23 mouse cellular contexts compared by ENCODE assay signal in genomic region chr2:27032361-27032760, GRCm38 (mm10). TPM values are rescaled to one million over a fixed set of nuclear protein-coding genes. Genes with fewer than 3 reads are reported as not detected.
DNase-seq lines count a peak whose midpoint lies in the region; ATAC-seq and TF ChIP-seq lines count a peak whose summit lies in the region.
"Had no signal": no experiment of that assay in that cellular context is flagged by ENCODE, and none has a peak within 500 bp of the region (broad histone marks: within the 10 kb centered on the region; RNA-seq: fewer than 3 reads in every experiment).

No protein-coding gene starts in this region.

- TF ChIP-seq POLR2A in CH12.LX (IDR thresholded peaks at IDR 0.05; ENCODE audit: low read depth, low read length): no peak

- no peaks in the 10 kb centered on the region for H3K4me1 ChIP-seq in kidney, postnatal 0 days (replicated peaks; ENCODE audit: insufficient read depth, low read length)
- no peaks in the 10 kb centered on the region for H3K4me1 ChIP-seq in kidney, embryonic 16.5 days (ENCODE audit: insufficient read depth, low read length)
- H3K4me1 ChIP-seq in midbrain, embryonic 11.5 days (ENCODE audit: control insufficient read depth, insufficient read depth, low read length): peaks cover 6% of the 10 kb centered on the region; the same call in 1 of the 2 replicates
- H3K4me1 ChIP-seq in midbrain, embryonic 16.5 days (ENCODE audit: control insufficient read depth, insufficient read depth, low read length): peaks cover 5% of the 10 kb centered on the region
- H3K4me1 ChIP-seq in CH12.LX (ENCODE audit: control insufficient read depth in 1 of 2, insufficient read depth in 2 of 2): peaks cover 27 to 53% of the 10 kb centered on the region in 2 experiments
- 0 out of 2 replicates have a peak, but pooled peaks cover 2% of the 10 kb centered on the region for H3K4me1 ChIP-seq in stomach, postnatal 0 days (replicated peaks; ENCODE audit: control insufficient read depth, insufficient read depth)

- TF ChIP-seq CTCF in kidney, postnatal 0 days (IDR thresholded peaks at IDR 0.05; ENCODE audit: low read depth): peak; percentile 32; the same call in 1 of the 2 replicates
- peak in 1 of 2 experiments; percentile 52; a peak in 2 of 4 replicates for TF ChIP-seq CTCF in CH12.LX (conservative IDR thresholded peaks at IDR 0.05 in 1 of 2, IDR thresholded peaks at IDR 0.05 in 1 of 2; ENCODE audit: low read depth in 2 of 2, low read length in 2 of 2)
- TF ChIP-seq CTCF in stomach, postnatal 0 days (IDR thresholded peaks at IDR 0.05; ENCODE audit: low read depth): peak; percentile 47

- no peak overlapping the region for H3K27ac ChIP-seq in kidney, postnatal 0 days
- H3K27ac ChIP-seq in kidney, embryonic 16.5 days (ENCODE audit: low read length): no peak overlapping the region
- no peak overlapping the region for H3K27ac ChIP-seq in midbrain, embryonic 11.5 days (ENCODE audit: low read depth, low read length)
- no peak overlapping the region for H3K27ac ChIP-seq in midbrain, embryonic 16.5 days (ENCODE audit: low read length)
- H3K27ac ChIP-seq in CH12.LX (ENCODE audit: insufficient read depth, low read depth): no peak overlapping the region
- H3K27ac ChIP-seq in stomach, postnatal 0 days (replicated peaks): no peak overlapping the region
- H3K27ac ChIP-seq: embryonic facial prominence, embryonic 12.5 days; heart, adult 2 months; heart, embryonic 15.5 days; hindbrain, embryonic 10.5 days; hindbrain, embryonic 14.5 days had no signal

- DNase-seq in kidney, postnatal 0 days (ENCODE audit: low spot score): peak; percentile 16
- DNase-seq in midbrain, embryonic 11.5 days (ENCODE audit: low spot score, missing footprints): peak; percentile 12
- DNase-seq in CH12.LX (ENCODE audit: extremely low read depth): no peak
- DNase-seq in stomach, postnatal 0 days (ENCODE audit: low spot score): no peak
- DNase-seq in heart, postnatal 14 days: no peak
- DNase-seq: adrenal gland, adult 8-10 months; cerebellum, adult 11-12 months; cerebellum, adult 9-10 months; cerebellum, postnatal 25 days; gastrocnemius, postnatal 14 days; heart, adult 2 months had no signal

- no peak overlapping the region for H3K4me2 ChIP-seq in kidney, postnatal 0 days (ENCODE audit: low read length)
- H3K4me2 ChIP-seq in kidney, embryonic 16.5 days (replicated peaks; ENCODE audit: low read depth, low read length): no peak overlapping the region
- H3K4me2 ChIP-seq in midbrain, embryonic 11.5 days: no peak overlapping the region
- H3K4me2 ChIP-seq in midbrain, embryonic 16.5 days (ENCODE audit: low read length): no peak overlapping the region
- no peak overlapping the region for H3K4me2 ChIP-seq in CH12.LX (ENCODE audit: insufficient read depth, low read depth, poor library complexity, severe bottlenecking)
- no peak overlapping the region for H3K4me2 ChIP-seq in stomach, postnatal 0 days (replicated peaks; ENCODE audit: low read depth)
- H3K4me2 ChIP-seq: embryonic facial prominence, embryonic 12.5 days; heart, embryonic 11.5 days; heart, embryonic 15.5 days; hindbrain, embryonic 14.5 days had no signal

- no peak overlapping the region for H3K9ac ChIP-seq in kidney, postnatal 0 days (ENCODE audit: low read depth, low read length)
- no peak overlapping the region for H3K9ac ChIP-seq in kidney, embryonic 16.5 days (replicated peaks; ENCODE audit: low read length)
- no peak overlapping the region for H3K9ac ChIP-seq in midbrain, embryonic 11.5 days (ENCODE audit: low read length)
- no peak overlapping the region for H3K9ac ChIP-seq in midbrain, embryonic 16.5 days (ENCODE audit: low read depth, low read length)
- H3K9ac ChIP-seq in CH12.LX (ENCODE audit: insufficient read depth, low read depth): no peak overlapping the region
- H3K9ac ChIP-seq in stomach, postnatal 0 days (ENCODE audit: low read length): no peak overlapping the region
- H3K9ac ChIP-seq: embryonic facial prominence, embryonic 12.5 days; heart, embryonic 15.5 days; hindbrain, embryonic 14.5 days had no signal

- H3K27me3 ChIP-seq in kidney, postnatal 0 days (ENCODE audit: insufficient read depth, low read length): no peaks in the 10 kb centered on the region
- H3K27me3 ChIP-seq in kidney, embryonic 16.5 days (ENCODE audit: insufficient read depth, low read length): no peaks in the 10 kb centered on the region
- no peaks in the 10 kb centered on the region; the same call in 1 of the 2 replicates for H3K27me3 ChIP-seq in midbrain, embryonic 11.5 days (ENCODE audit: control insufficient read depth, insufficient read depth, low read length)
- no peaks in the 10 kb centered on the region; the same call in 1 of the 2 replicates for H3K27me3 ChIP-seq in midbrain, embryonic 16.5 days (ENCODE audit: control insufficient read depth, insufficient read depth, low read depth, low read length)
- H3K27me3 ChIP-seq in CH12.LX (replicated peaks): no peaks in the 10 kb centered on the region
- no peaks in the 10 kb centered on the region for H3K27me3 ChIP-seq in stomach, postnatal 0 days (ENCODE audit: control insufficient read depth, insufficient read depth, low read length)

- 49% methylated on average over 2 of the region's 2 CpGs for WGBS in kidney, postnatal 0 days
- 51% methylated on average over 2 of the region's 2 CpGs for WGBS in kidney, embryonic 16.5 days
- WGBS in midbrain, embryonic 11.5 days: 75% methylated on average over 2 of the region's 2 CpGs
- 84% methylated on average over 2 of the region's 2 CpGs for WGBS in midbrain, embryonic 16.5 days
- 49% methylated on average over 2 of the region's 2 CpGs for WGBS in stomach, postnatal 0 days

- in situ Hi-C loops in CH12.LX (cut with MboI; ENCODE audit: low pct_ligation_motif_present, low pct_unique_long_range_greater_than_20kb, low sequenced_read_pairs): no loop called here

- no peak for TF ChIP-seq EP300 in CH12.LX (IDR thresholded peaks at IDR 0.05; ENCODE audit: low read length)
- TF ChIP-seq EP300 in stomach, postnatal 0 days (optimal IDR thresholded peaks at IDR 0.05): no peak

- H3K79me2 ChIP-seq in CH12.LX (replicated peaks; ENCODE audit: control insufficient read depth, extremely low read depth, insufficient read depth, poor library complexity, severe bottlenecking): no peaks in the 10 kb centered on the region

- no peak for ATAC-seq in kidney, postnatal 0 days (replicated peaks; ENCODE audit: low FRiP score, low read depth)
- no peak for ATAC-seq in kidney, embryonic 16.5 days (ENCODE audit: low FRiP score, low TSS enrichment)
- ATAC-seq in midbrain, embryonic 11.5 days (ENCODE audit: low FRiP score): no peak
- ATAC-seq in midbrain, embryonic 16.5 days: no peak
- no peak for ATAC-seq in stomach, postnatal 0 days (ENCODE audit: low FRiP score, low TSS enrichment)
- ATAC-seq: forebrain, embryonic 16.5 days had no signal

- no peaks in the 10 kb centered on the region for H3K9me3 ChIP-seq in kidney, postnatal 0 days (replicated peaks; ENCODE audit: low read length)
- H3K9me3 ChIP-seq in kidney, embryonic 16.5 days (ENCODE audit: low read length): no peaks in the 10 kb centered on the region
- no peaks in the 10 kb centered on the region for H3K9me3 ChIP-seq in midbrain, embryonic 11.5 days (ENCODE audit: control insufficient read depth, low read length)
- H3K9me3 ChIP-seq in midbrain, embryonic 16.5 days (replicated peaks; ENCODE audit: control insufficient read depth, low read length, poor library complexity, severe bottlenecking): no peaks in the 10 kb centered on the region
- H3K9me3 ChIP-seq in CH12.LX (replicated peaks; ENCODE audit: low read length): no peaks in the 10 kb centered on the region
- no peaks in the 10 kb centered on the region for H3K9me3 ChIP-seq in stomach, postnatal 0 days (ENCODE audit: control insufficient read depth, low read length)
- H3K9me3 ChIP-seq: embryonic facial prominence, embryonic 12.5 days; heart, embryonic 15.5 days; hindbrain, embryonic 10.5 days had no signal

- dilution Hi-C loops in CH12.LX (cut with MboI; ENCODE audit: extremely low pct_ligation_motif_present, extremely low pct_unique_long_range_greater_than_20kb, low sequenced_read_pairs): no loop called here

- intact Hi-C loops in heart, postnatal 14 days (cut with DNase I): no loop called here

- TF ChIP-seq RAD21 in CH12.LX (IDR thresholded peaks at IDR 0.05; ENCODE audit: low read depth, low read length): no peak; the same call in none of the 2 replicates

- no peaks in the 10 kb centered on the region for H3K36me3 ChIP-seq in kidney, postnatal 0 days (ENCODE audit: insufficient read depth, low read length)
- H3K36me3 ChIP-seq in kidney, embryonic 16.5 days (ENCODE audit: insufficient read depth, low read length): no peaks in the 10 kb centered on the region
- no peaks in the 10 kb centered on the region for H3K36me3 ChIP-seq in midbrain, embryonic 11.5 days (ENCODE audit: control insufficient read depth, insufficient read depth, low read length)
- no peaks in the 10 kb centered on the region for H3K36me3 ChIP-seq in midbrain, embryonic 16.5 days (ENCODE audit: control insufficient read depth, insufficient read depth, low read length)
- no peaks in the 10 kb centered on the region for H3K36me3 ChIP-seq in CH12.LX (replicated peaks in 1 of 2; ENCODE audit: control insufficient read depth in 1 of 2, insufficient read depth in 1 of 2, low read length in 1 of 2)
- H3K36me3 ChIP-seq in stomach, postnatal 0 days (ENCODE audit: control insufficient read depth, insufficient read depth, low read length): no peaks in the 10 kb centered on the region
- H3K36me3 ChIP-seq: embryonic facial prominence, embryonic 12.5 days; heart, embryonic 15.5 days; hindbrain, embryonic 10.5 days had no signal

- H3K4me3 ChIP-seq in kidney, postnatal 0 days (replicated peaks; ENCODE audit: low read depth, low read length): no peak overlapping the region
- no peak overlapping the region for H3K4me3 ChIP-seq in kidney, embryonic 16.5 days (ENCODE audit: low read length)
- H3K4me3 ChIP-seq in midbrain, embryonic 11.5 days (ENCODE audit: low read depth, low read length): no peak overlapping the region
- H3K4me3 ChIP-seq in midbrain, embryonic 16.5 days (ENCODE audit: low read depth, low read length): no peak overlapping the region
- H3K4me3 ChIP-seq in CH12.LX (replicated peaks in 1 of 3; ENCODE audit: low read depth in 2 of 3, low read length in 2 of 3, poor library complexity in 1 of 3): no peak overlapping the region
- H3K4me3 ChIP-seq in stomach, postnatal 0 days (ENCODE audit: low read depth, low read length): no peak overlapping the region
- H3K4me3 ChIP-seq: embryonic facial prominence, embryonic 12.5 days; heart, adult 2 months; heart, embryonic 15.5 days; hindbrain, embryonic 10.5 days had no signal

RNA-seq across cellular contexts. Expression of gene Slc2a6, which starts 4.6 kb away (rescaled TPM):
- polyA plus RNA-seq in kidney, postnatal 0 days (2015; fragmentation: Nextera tagmentation; extraction: Ambion mirVana): 0.49 and 0.51 TPM in 2 replicates
- 0.33 and 0.84 TPM in 2 replicates for polyA plus RNA-seq in kidney, embryonic 16.5 days (2015; fragmentation: Nextera tagmentation; extraction: Ambion mirVana)
- polyA plus RNA-seq in midbrain, embryonic 11.5 days (2014; fragmentation: Nextera tagmentation; extraction: Ambion mirVana): 1.2 and 1.6 TPM in 2 replicates
- polyA plus RNA-seq in midbrain, embryonic 16.5 days (2015; fragmentation: Nextera tagmentation; extraction: Ambion mirVana): 9.8 and 12.8 TPM in 2 replicates
- total RNA-seq in CH12.LX (2012; rRNA removed) (49.8 and 55.9 TPM in 2 replicates), CH12.LX (2014; rRNA removed) (37.3 and 43.3 TPM in 2 replicates)
- polyA plus RNA-seq in CH12.LX (2012; ENCODE audit: insufficient read length, low read depth): 17.1 and 22.1 TPM in 2 replicates
- 2.0 and 2.7 TPM in 2 replicates for polyA plus RNA-seq in stomach, postnatal 0 days (2015; fragmentation: Nextera tagmentation; extraction: Ambion mirVana)
- under 1 TPM; 0.41 TPM for total RNA-seq in heart, postnatal 14 days (2021)

RNA-seq across cellular contexts. Expression of gene Cacfd1, which starts 22.6 kb away (rescaled TPM):
- 41.5 and 47.2 TPM in 2 replicates for polyA plus RNA-seq in kidney, postnatal 0 days (2015; fragmentation: Nextera tagmentation; extraction: Ambion mirVana)
- polyA plus RNA-seq in kidney, embryonic 16.5 days (2015; fragmentation: Nextera tagmentation; extraction: Ambion mirVana): 70.2 and 70.3 TPM in 2 replicates
- polyA plus RNA-seq in midbrain, embryonic 11.5 days (2014; fragmentation: Nextera tagmentation; extraction: Ambion mirVana): 87.6 and 93.8 TPM in 2 replicates
- polyA plus RNA-seq in midbrain, embryonic 16.5 days (2015; fragmentation: Nextera tagmentation; extraction: Ambion mirVana): 103 and 116 TPM in 2 replicates
- total RNA-seq in CH12.LX (2012; rRNA removed) (9.9 and 10.3 TPM in 2 replicates), CH12.LX (2014; rRNA removed) (5.4 and 6.4 TPM in 2 replicates)
- 18.8 and 20.2 TPM in 2 replicates for polyA plus RNA-seq in CH12.LX (2012; ENCODE audit: insufficient read length, low read depth)
- 35.1 and 37.7 TPM in 2 replicates for polyA plus RNA-seq in stomach, postnatal 0 days (2015; fragmentation: Nextera tagmentation; extraction: Ambion mirVana)
- total RNA-seq in heart, postnatal 14 days (2021): 10 to 100 TPM; 32.4 to 37.2 TPM

RNA-seq across cellular contexts. Expression of gene Mymk, which starts 39.6 kb away (rescaled TPM):
- polyA plus RNA-seq in kidney, postnatal 0 days (2015; fragmentation: Nextera tagmentation; extraction: Ambion mirVana): 0.11 TPM in 1 of 2 replicates, not detected in the other
- polyA plus RNA-seq in kidney, embryonic 16.5 days (2015; fragmentation: Nextera tagmentation; extraction: Ambion mirVana): 1.5 and 1.6 TPM in 2 replicates
- polyA plus RNA-seq in midbrain, embryonic 11.5 days (2014; fragmentation: Nextera tagmentation; extraction: Ambion mirVana): not detected in 2 replicates
- polyA plus RNA-seq in midbrain, embryonic 16.5 days (2015; fragmentation: Nextera tagmentation; extraction: Ambion mirVana): 0.24 TPM in 1 of 2 replicates, not detected in the other
- not detected in 2 replicates for total RNA-seq in CH12.LX (2012; rRNA removed)
- total RNA-seq in CH12.LX (2014; rRNA removed): not detected in 2 replicates
- not detected in 2 replicates for polyA plus RNA-seq in CH12.LX (2012; ENCODE audit: insufficient read length, low read depth)
- polyA plus RNA-seq in stomach, postnatal 0 days (2015; fragmentation: Nextera tagmentation; extraction: Ambion mirVana): 0.55 and 1.1 TPM in 2 replicates
- not detected for total RNA-seq in heart, postnatal 14 days (2021)
- total RNA-seq: heart, adult 2 months; heart, postnatal 25 days had no signal
- polyA plus RNA-seq: forebrain, embryonic 11.5 days; forebrain, embryonic 16.5 days; intestine, embryonic 14.5 days had no signal

RNA-seq across cellular contexts. Expression of gene Adamtsl2, which starts 46.8 kb away (rescaled TPM):
- polyA plus RNA-seq in kidney, postnatal 0 days (2015; fragmentation: Nextera tagmentation; extraction: Ambion mirVana): 0.80 and 0.83 TPM in 2 replicates
- 1.6 and 2.0 TPM in 2 replicates for polyA plus RNA-seq in kidney, embryonic 16.5 days (2015; fragmentation: Nextera tagmentation; extraction: Ambion mirVana)
- 3.9 and 5.9 TPM in 2 replicates for polyA plus RNA-seq in midbrain, embryonic 11.5 days (2014; fragmentation: Nextera tagmentation; extraction: Ambion mirVana)
- 10.6 and 10.8 TPM in 2 replicates for polyA plus RNA-seq in midbrain, embryonic 16.5 days (2015; fragmentation: Nextera tagmentation; extraction: Ambion mirVana)
- total RNA-seq in CH12.LX (2012; rRNA removed) (0.13 TPM in 1 of 2 replicates, not detected in the other), CH12.LX (2014; rRNA removed) (not detected in 2 replicates)
- not detected in 2 replicates for polyA plus RNA-seq in CH12.LX (2012; ENCODE audit: insufficient read length, low read depth)
- polyA plus RNA-seq in stomach, postnatal 0 days (2015; fragmentation: Nextera tagmentation; extraction: Ambion mirVana): 1.4 and 3.4 TPM in 2 replicates
- total RNA-seq in heart, postnatal 14 days (2021): 10 to 100 TPM; 27.9 to 36.3 TPM

RNA-seq across cellular contexts. Expression of gene Adamts13, which starts 59.1 kb away (rescaled TPM):
- 0.04 and 0.13 TPM in 2 replicates for polyA plus RNA-seq in kidney, postnatal 0 days (2015; fragmentation: Nextera tagmentation; extraction: Ambion mirVana)
- not detected in 2 replicates for polyA plus RNA-seq in kidney, embryonic 16.5 days (2015; fragmentation: Nextera tagmentation; extraction: Ambion mirVana)
- not detected in 2 replicates for polyA plus RNA-seq in midbrain, embryonic 11.5 days (2014; fragmentation: Nextera tagmentation; extraction: Ambion mirVana)
- polyA plus RNA-seq in midbrain, embryonic 16.5 days (2015; fragmentation: Nextera tagmentation; extraction: Ambion mirVana): not detected in 2 replicates
- 0.13 and 0.17 TPM in 2 replicates for total RNA-seq in CH12.LX (2012; rRNA removed)
- total RNA-seq in CH12.LX (2014; rRNA removed): not detected in 2 replicates
- polyA plus RNA-seq in CH12.LX (2012; ENCODE audit: insufficient read length, low read depth): 0.17 TPM in 1 of 2 replicates, not detected in the other
- 0.05 and 0.10 TPM in 2 replicates for polyA plus RNA-seq in stomach, postnatal 0 days (2015; fragmentation: Nextera tagmentation; extraction: Ambion mirVana)
- total RNA-seq in heart, postnatal 14 days (2021): not detected
- total RNA-seq: adrenal gland, adult 8-10 months; gastrocnemius, adult 18-20 months; gastrocnemius, postnatal 14 days; heart, adult 2 months; heart, postnatal 25 days had no signal
- polyA plus RNA-seq: embryonic facial prominence, embryonic 12.5 days; forebrain, embryonic 11.5 days; heart, adult 2 months; heart, embryonic 15.5 days; hindbrain, embryonic 10.5 days had no signal

Comparison
In these comparisons a context has a peak if more than half of its experiments do, and no peak if none do; other contexts are left out.
1. DNase-seq: peak in kidney, postnatal 0 days (single experiment) and midbrain, embryonic 11.5 days (single experiment); none in CH12.LX (single experiment), stomach, postnatal 0 days (single experiment) and heart, postnatal 14 days (0 of 2).